Comparison of ENCODE assay signal across 25 mouse cellular contexts in the genomic region with DNA sequence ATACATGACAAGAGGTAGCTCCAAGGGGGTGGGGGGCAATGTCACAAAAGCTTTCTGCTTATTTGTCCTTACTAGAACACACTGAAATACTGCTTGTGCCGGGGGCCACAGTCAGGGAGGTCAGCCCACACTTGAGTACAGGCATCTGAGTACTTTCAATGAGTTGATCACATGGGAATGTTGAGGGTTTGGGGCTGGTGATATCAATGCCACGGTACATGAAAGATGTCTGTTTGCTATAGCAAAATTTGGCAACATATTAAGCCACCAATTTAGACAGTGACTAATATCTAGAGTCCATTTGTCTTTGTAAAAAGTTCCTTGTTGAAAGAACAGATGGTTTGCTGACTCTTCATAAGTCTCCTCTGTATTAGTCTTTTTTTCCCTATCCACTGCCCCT.
"Had no signal": no experiment of that assay in that cellular context is flagged by ENCODE, and none has a peak within 500 bp of the region (broad histone marks: within the 10 kb centered on the region; RNA-seq: fewer than 3 reads in every experiment).

No protein-coding gene starts in this region.

- H3K4me1 ChIP-seq: heart, embryonic 12.5 days; hindbrain, embryonic 13.5 days; hindbrain, embryonic 15.5 days; kidney, embryonic 15.5 days; limb, embryonic 10.5 days; limb, embryonic 12.5 days; liver, embryonic 13.5 days; liver, embryonic 15.5 days had no signal

- H3K27ac ChIP-seq: gastrocnemius, adult 2 months; heart, embryonic 10.5 days; hindbrain, embryonic 13.5 days; hindbrain, embryonic 15.5 days; hindbrain, postnatal 0 days; kidney, embryonic 15.5 days; kidney, postnatal 0 days; layer of hippocampus, adult 2 months; left cerebral cortex, adult 2 months; limb, embryonic 10.5 days; limb, embryonic 12.5 days; liver, embryonic 13.5 days; liver, embryonic 15.5 days had no signal

- DNase-seq: gastrocnemius, adult 2 months; gastrocnemius, postnatal 14 days; gastrocnemius, postnatal 36 days; heart, adult 18-20 months; heart, postnatal 14 days; heart, postnatal 36 days; kidney, adult 11 months; kidney, adult 2 months; kidney, adult 9 months; kidney, postnatal 14 days; kidney, postnatal 36 days; liver; liver, embryonic 13.5 days had no signal

- H3K4me3 ChIP-seq: gastrocnemius, adult 2 months; heart, embryonic 10.5 days; heart, embryonic 12.5 days; hindbrain, embryonic 13.5 days; hindbrain, embryonic 15.5 days; kidney, embryonic 15.5 days; layer of hippocampus, adult 2 months; left cerebral cortex, adult 2 months; limb, embryonic 10.5 days; limb, embryonic 12.5 days; liver, embryonic 13.5 days; liver, embryonic 15.5 days had no signal
